Mouse (Mus musculus): ENCODE results near the gene Pex11g. TPM values are rescaled to one million over a fixed set of nuclear protein-coding genes. Genes with fewer than 3 reads are reported as not detected.

Pex11g gene
- polyA plus RNA-seq, 1 experiment from 2014 or later = 14.8 TPM

DNA sequence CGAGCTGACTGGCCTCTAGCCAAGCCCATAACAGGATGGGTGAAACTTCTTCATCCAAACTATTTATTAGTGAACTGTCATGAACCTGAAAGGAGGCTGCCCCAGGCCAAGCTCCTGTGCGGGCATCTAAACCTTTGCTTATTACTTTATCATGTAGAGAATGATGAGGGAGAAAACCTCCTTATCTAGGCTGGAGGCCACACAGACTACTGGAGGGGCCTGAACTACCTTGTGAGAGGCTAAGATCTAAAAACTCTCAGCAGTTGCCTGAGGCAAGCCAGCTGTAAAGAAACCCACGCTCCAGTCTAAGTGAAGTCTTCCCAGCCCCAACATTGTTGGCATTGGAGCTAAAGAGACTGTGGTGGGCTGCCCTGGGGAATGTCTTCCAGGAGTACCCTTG lies 60.1 kb downstream of the Pex11g start:
- WGBS (ENCODE audit: insufficient replicate concordance) = 66% methylated on average over 3 of the region's 3 CpGs
- ATAC-seq (no peak), DNase-seq (no peak)
- Histone ChIP-seq H3K4me3 (ENCODE audit: low read depth, low read length) (no peak overlapping the region), H3K9ac (replicated peaks) (no peak overlapping the region), H3K4me1 (ENCODE audit: insufficient read depth) (peaks cover 20% of the 10 kb centered on the region), H3K36me3 (replicated peaks; ENCODE audit: insufficient read depth, low read length) (peaks cover 6% of the 10 kb centered on the region; the same call in 1 of the 2 replicates), H3K27ac (ENCODE audit: low read depth) (no peak overlapping the region), H3K4me2 (ENCODE audit: low read depth, low read length) (no peak overlapping the region), H3K27me3 (ENCODE audit: insufficient read depth, low read length) (no peaks in the 10 kb centered on the region), H3K9me3 (ENCODE audit: low read length) (no peaks in the 10 kb centered on the region)
- TF ChIP-seq CTCF (IDR thresholded peaks at IDR 0.05; ENCODE audit: low read depth) (no peak), EP300 (IDR thresholded peaks at IDR 0.05; ENCODE audit: low read depth) (peak; percentile 14; the same call in 1 of the 2 replicates)

Other genes starting within 250 kb of the Pex11g start
- gene Insr, start 188.1 kb downstream of the Pex11g start, polyA plus RNA-seq (2015; fragmentation: Nextera tagmentation; extraction: Ambion mirVana) = 28.9 and 31.3 TPM in 2 replicates
- gene A430078G23Rik, start 114.3 kb downstream of the Pex11g start, polyA plus RNA-seq (2015; fragmentation: Nextera tagmentation; extraction: Ambion mirVana) = 1.2 and 1.7 TPM in 2 replicates
- gene Arhgef18, start 74.7 kb downstream of the Pex11g start, polyA plus RNA-seq (2015; fragmentation: Nextera tagmentation; extraction: Ambion mirVana) = 1.8 and 1.9 TPM in 2 replicates
- not detected in 2 replicates for gene Tex45, start 3.2 kb upstream of the Pex11g start, polyA plus RNA-seq (2015; fragmentation: Nextera tagmentation; extraction: Ambion mirVana)
- gene Zfp358, start 25.5 kb upstream of the Pex11g start, polyA plus RNA-seq (2015; fragmentation: Nextera tagmentation; extraction: Ambion mirVana) = 4.9 and 6.3 TPM in 2 replicates
- gene Mcoln1, start 32.8 kb upstream of the Pex11g start, polyA plus RNA-seq (2015; fragmentation: Nextera tagmentation; extraction: Ambion mirVana) = 19.9 and 20.6 TPM in 2 replicates
- 6.4 TPM in 2 replicates for gene Pnpla6, start 47.7 kb upstream of the Pex11g start, polyA plus RNA-seq (2015; fragmentation: Nextera tagmentation; extraction: Ambion mirVana)
- 0.89 and 1.0 TPM in 2 replicates for gene C330021F23Rik, start 100.3 kb upstream of the Pex11g start, polyA plus RNA-seq (2015; fragmentation: Nextera tagmentation; extraction: Ambion mirVana)
- gene Camsap3, start 119.6 kb upstream of the Pex11g start, polyA plus RNA-seq (2015; fragmentation: Nextera tagmentation; extraction: Ambion mirVana) = 2.4 and 2.6 TPM in 2 replicates
- gene Xab2, start 153.6 kb upstream of the Pex11g start, polyA plus RNA-seq (2015; fragmentation: Nextera tagmentation; extraction: Ambion mirVana) = 13.2 and 15.9 TPM in 2 replicates
- 88.9 and 91.2 TPM in 2 replicates for gene Pet100, start 153.9 kb upstream of the Pex11g start, polyA plus RNA-seq (2015; fragmentation: Nextera tagmentation; extraction: Ambion mirVana)
- gene Pcp2, start 157.9 kb upstream of the Pex11g start, polyA plus RNA-seq (2015; fragmentation: Nextera tagmentation; extraction: Ambion mirVana) = 0.07 TPM in 1 of 2 replicates, not detected in the other
- gene Stxbp2, start 163.3 kb upstream of the Pex11g start, polyA plus RNA-seq (2015; fragmentation: Nextera tagmentation; extraction: Ambion mirVana) = 40.5 and 46.9 TPM in 2 replicates
- gene Retn, start 188.1 kb upstream of the Pex11g start, polyA plus RNA-seq (2015; fragmentation: Nextera tagmentation; extraction: Ambion mirVana) = not detected in 2 replicates
- gene Mcemp1, start 198.1 kb upstream of the Pex11g start, polyA plus RNA-seq (2015; fragmentation: Nextera tagmentation; extraction: Ambion mirVana) = 11.9 and 12.8 TPM in 2 replicates
- 2.7 and 3.4 TPM in 2 replicates for gene Fcor, start 204.7 kb upstream of the Pex11g start, polyA plus RNA-seq (2015; fragmentation: Nextera tagmentation; extraction: Ambion mirVana)
- 16.6 and 16.9 TPM in 2 replicates for gene Trappc5, start 208.6 kb upstream of the Pex11g start, polyA plus RNA-seq (2015; fragmentation: Nextera tagmentation; extraction: Ambion mirVana)
- gene Fcer2a, start 226.5 kb upstream of the Pex11g start, polyA plus RNA-seq (2015; fragmentation: Nextera tagmentation; extraction: Ambion mirVana) = 0.05 and 0.06 TPM in 2 replicates